8 mouse cellular contexts compared by ENCODE assay signal in the genomic region with DNA sequence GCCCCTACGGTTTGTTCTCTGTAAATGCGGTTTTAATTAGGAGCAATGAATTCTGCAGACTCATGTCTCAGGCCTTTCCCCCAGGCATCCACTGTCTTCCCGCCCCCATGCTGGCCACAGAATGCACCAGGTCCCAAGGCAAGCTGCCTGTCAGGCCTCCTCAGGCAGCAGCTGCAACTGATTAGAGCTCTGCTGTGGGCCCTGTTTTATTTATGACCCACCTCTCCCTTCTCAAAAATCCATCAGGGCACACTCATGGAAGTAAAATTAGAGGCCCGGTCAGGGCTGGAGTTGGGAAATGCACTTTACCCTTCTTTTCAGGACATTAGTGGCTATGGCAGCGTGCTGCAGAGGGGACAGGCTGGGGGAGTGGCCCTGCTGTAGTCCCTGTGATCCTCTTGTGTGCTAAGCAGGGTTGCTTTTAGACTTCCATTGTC.
A peak's percentile ranks its signal among the peaks of the same experiment; 100 is the strongest.
DNase-seq lines count a peak whose midpoint lies in the region; ATAC-seq and TF ChIP-seq lines count a peak whose summit lies in the region.

No protein-coding gene starts in this region.

- no peak overlapping the region for H3K4me2 ChIP-seq in intestine, embryonic 14.5 days (ENCODE audit: low read length)
- no peak overlapping the region for H3K4me2 ChIP-seq in intestine, postnatal 0 days (replicated peaks; ENCODE audit: low read depth)
- no peak overlapping the region for H3K4me2 ChIP-seq in embryonic facial prominence, embryonic 11.5 days (ENCODE audit: low read depth, low read length)

- no peaks in the 10 kb centered on the region for H3K36me3 ChIP-seq in intestine, embryonic 14.5 days (ENCODE audit: control insufficient read depth, insufficient read depth, low read length)
- no peaks in the 10 kb centered on the region for H3K36me3 ChIP-seq in intestine, postnatal 0 days (ENCODE audit: control insufficient read depth, insufficient read depth)
- no peaks in the 10 kb centered on the region for H3K36me3 ChIP-seq in embryonic facial prominence, embryonic 11.5 days (replicated peaks; ENCODE audit: control insufficient read depth, insufficient read depth, low read depth, low read length)
- H3K36me3 ChIP-seq in midbrain, embryonic 10.5 days = no peaks in the 10 kb centered on the region

- DNase-seq in intestine, embryonic 14.5 days (ENCODE audit: low spot score) = no peak
- peak; percentile 97 for DNase-seq in embryonic facial prominence, embryonic 11.5 days (ENCODE audit: low spot score)
- peak; percentile 79 to 82 for DNase-seq in heart, adult 9 months (ENCODE audit: low spot score in 2 of 2)
- peak; percentile 46 for DNase-seq in kidney, adult 9 months
- peak; percentile 80 for DNase-seq in midbrain, embryonic 10.5 days (ENCODE audit: low spot score)
- no peak for DNase-seq in spleen, adult 12 weeks (ENCODE audit: low spot score)

- H3K4me3 ChIP-seq in intestine, embryonic 14.5 days (ENCODE audit: low read depth, low read length) = no peak overlapping the region
- H3K4me3 ChIP-seq in intestine, postnatal 0 days (ENCODE audit: low read depth, low read length) = no peak overlapping the region
- H3K4me3 ChIP-seq in embryonic facial prominence, embryonic 11.5 days (ENCODE audit: low read depth, low read length) = no peak overlapping the region
- H3K4me3 ChIP-seq in midbrain, embryonic 10.5 days = peak overlapping the region; percentile 21

- peak overlapping the region; percentile 83 for H3K27ac ChIP-seq in intestine, embryonic 14.5 days (ENCODE audit: low read depth)
- no peak overlapping the region for H3K27ac ChIP-seq in intestine, postnatal 0 days (ENCODE audit: low read depth, low read length)
- peak overlapping the region; percentile 68 for H3K27ac ChIP-seq in embryonic facial prominence, embryonic 11.5 days (replicated peaks; ENCODE audit: low read depth, low read length)
- peak overlapping the region; percentile 86 for H3K27ac ChIP-seq in midbrain, embryonic 10.5 days (replicated peaks)

- WGBS in intestine, embryonic 14.5 days = 9% methylated on average over 5 of the region's 5 CpGs
- WGBS in intestine, postnatal 0 days = 22% methylated on average over 5 of the region's 5 CpGs
- 1% methylated on average over 5 of the region's 5 CpGs for WGBS in embryonic facial prominence, embryonic 11.5 days
- WGBS in midbrain, embryonic 10.5 days = 1% methylated on average over 5 of the region's 5 CpGs

- ATAC-seq in intestine, embryonic 14.5 days (replicated peaks; ENCODE audit: low FRiP score, low TSS enrichment, low read depth) = 0 out of 2 replicates have a peak, but pooled peaks have one; percentile 17
- ATAC-seq in intestine, postnatal 0 days = no peak
- peak; percentile 94 for ATAC-seq in embryonic facial prominence, embryonic 11.5 days (replicated peaks; ENCODE audit: insufficient number of reproducible peaks, low FRiP score, low TSS enrichment, low read depth)
- ATAC-seq in megakaryocyte-erythroid progenitor cell, adult 5-6 weeks (replicated peaks; ENCODE audit: low FRiP score, low TSS enrichment, poor library complexity, severe bottlenecking) = no peak

- peaks cover 47% of the 10 kb centered on the region for H3K4me1 ChIP-seq in intestine, embryonic 14.5 days (replicated peaks; ENCODE audit: control insufficient read depth, insufficient read depth, low read length)
- H3K4me1 ChIP-seq in intestine, postnatal 0 days (replicated peaks; ENCODE audit: control insufficient read depth, insufficient read depth, low read length) = no peaks in the 10 kb centered on the region
- peaks cover 10% of the 10 kb centered on the region for H3K4me1 ChIP-seq in embryonic facial prominence, embryonic 11.5 days (ENCODE audit: control insufficient read depth, insufficient read depth, low read length)
- peaks cover 49% of the 10 kb centered on the region for H3K4me1 ChIP-seq in midbrain, embryonic 10.5 days

- TF ChIP-seq CTCF in intestine, postnatal 0 days (IDR thresholded peaks at IDR 0.05; ENCODE audit: low read depth) = no peak

- H3K9ac ChIP-seq in intestine, embryonic 14.5 days (ENCODE audit: low read length) = no peak overlapping the region
- no peak overlapping the region for H3K9ac ChIP-seq in intestine, postnatal 0 days (ENCODE audit: low read depth, low read length)
- H3K9ac ChIP-seq in embryonic facial prominence, embryonic 11.5 days (replicated peaks; ENCODE audit: low read length) = peak overlapping the region; percentile 14; the same call in 1 of the 2 replicates

- H3K27me3 ChIP-seq in intestine, embryonic 14.5 days (replicated peaks; ENCODE audit: control insufficient read depth, insufficient read depth, low read length) = no peaks in the 10 kb centered on the region
- no peaks in the 10 kb centered on the region for H3K27me3 ChIP-seq in intestine, postnatal 0 days (replicated peaks; ENCODE audit: control insufficient read depth, insufficient read depth, low read length)
- H3K27me3 ChIP-seq in embryonic facial prominence, embryonic 11.5 days (ENCODE audit: control insufficient read depth, insufficient read depth, low read length) = no peaks in the 10 kb centered on the region
- no peaks in the 10 kb centered on the region for H3K27me3 ChIP-seq in midbrain, embryonic 10.5 days (ENCODE audit: low read depth, poor library complexity, severe bottlenecking)

- no peaks in the 10 kb centered on the region for H3K9me3 ChIP-seq in intestine, embryonic 14.5 days (ENCODE audit: control insufficient read depth, low read length)
- H3K9me3 ChIP-seq in intestine, postnatal 0 days (ENCODE audit: control insufficient read depth) = no peaks in the 10 kb centered on the region
- no peaks in the 10 kb centered on the region for H3K9me3 ChIP-seq in embryonic facial prominence, embryonic 11.5 days (replicated peaks; ENCODE audit: control insufficient read depth, low read length)
- H3K9me3 ChIP-seq in midbrain, embryonic 10.5 days (replicated peaks) = 0 out of 2 replicates have a peak, but pooled peaks cover 4% of the 10 kb centered on the region

Comparison
In these comparisons a context has a peak if more than half of its experiments do, and no peak if none do; other contexts are left out.
1. ATAC-seq: peak in intestine, embryonic 14.5 days (single experiment) and embryonic facial prominence, embryonic 11.5 days (single experiment); none in intestine, postnatal 0 days (single experiment) and megakaryocyte-erythroid progenitor cell, adult 5-6 weeks (single experiment).
2. DNase-seq: peak in embryonic facial prominence, embryonic 11.5 days (single experiment), heart, adult 9 months (2 of 2), kidney, adult 9 months (single experiment) and midbrain, embryonic 10.5 days (single experiment); none in intestine, embryonic 14.5 days (single experiment) and spleen, adult 12 weeks (single experiment).